Mouse (Mus musculus) layer of hippocampus, postnatal 10 days (tissue): ENCODE measurements around the gene Eci1. TPM values are rescaled to one million over a fixed set of nuclear protein-coding genes. Genes with fewer than 3 reads are reported as not detected.
"Not testable (repeated sequence)": the region's sequence is repeated elsewhere in the genome, so short reads cannot be mapped to it uniquely, and the experiment has no call there.

Experiments used
- DNase-seq, 2 experiments: peaks; one replicate each; pipeline ENCODE4 v3.0.0; 2021; ENCODE audit warnings: low spot score in 2 of 2
- long read RNA-seq: library from polyadenylated mRNA; stranded (forward); transcript quantifications from one replicate; pipeline ENCODE4 v2.0.0, GENCODE M21; 2023
- total RNA-seq, 2 experiments: library from RNA; stranded (reverse); gene quantifications; 2 replicates each; pipeline ENCODE4 v1.2.3; 2021

Gene Eci1
- total RNA-seq: 10 to 100 TPM; 19.2 to 21.1 TPM
- long read RNA-seq, transcript Eci1-205 (7 exons, 1,137 nt): major isoform, 16 of 24 reads
- long read RNA-seq, partial matches to known transcripts: 6 of 24 reads
- long read RNA-seq, other reads (novel, unspliced or antisense): 2 of 24 reads

GRCm38 (mm10) chr17:24426471-24427169, at the start of gene Eci1:
Gene Eci1 (plus strand): TSS chr17:24426641.
- DNase-seq: peak; percentile 87 to 92

GRCm38 (mm10) chr17:24378496-24378895, 47.9 kb upstream of the Eci1 start:
- no peak for DNase-seq

- DNase-seq: no peak
Measured at GRCm38 (mm10) chr17:24383789-24384188, 42.7 kb upstream of the Eci1 start.

- DNase-seq: no peak
Measured at GRCm38 (mm10) chr17:24388711-24389110, 37.7 kb upstream of the Eci1 start.

- peak; percentile 54 to 60 for DNase-seq
Measured at GRCm38 (mm10) chr17:24389865-24390264, 36.6 kb upstream of the Eci1 start.

- DNase-seq: peak in 1 of 2 experiments; percentile 33
Measured at GRCm38 (mm10) chr17:24391149-24391548, 35.3 kb upstream of the Eci1 start.

- DNase-seq: no peak
Measured at GRCm38 (mm10) chr17:24393527-24393926, 32.9 kb upstream of the Eci1 start.

- no peak for DNase-seq
Measured at GRCm38 (mm10) chr17:24394456-24394855, 32.0 kb upstream of the Eci1 start.

GRCm38 (mm10) chr17:24402371-24402770, 24.1 kb upstream of the Eci1 start:
- DNase-seq: no peak

- no peak for DNase-seq
Measured at GRCm38 (mm10) chr17:24407116-24407803, 19.2 kb upstream of the Eci1 start.

- no peak for DNase-seq
Measured at GRCm38 (mm10) chr17:24413557-24414211, 12.8 kb upstream of the Eci1 start.

- peak; percentile 91 to 92 for DNase-seq
Measured at GRCm38 (mm10) chr17:24414230-24414976, 12.0 kb upstream of the Eci1 start, which contains the start of gene Rnps1. Gene Rnps1 (plus strand): TSS chr17:24414565.

- no peak for DNase-seq
Measured at GRCm38 (mm10) chr17:24415011-24415410, 11.4 kb upstream of the Eci1 start.

GRCm38 (mm10) chr17:24416051-24416652, 10.3 kb upstream of the Eci1 start:
- DNase-seq: no peak

- DNase-seq: no peak
Measured at GRCm38 (mm10) chr17:24423114-24423513, 3.3 kb upstream of the Eci1 start.

GRCm38 (mm10) chr17:24424489-24424888, 2.0 kb upstream of the Eci1 start:
- DNase-seq: no peak

- not testable (repeated sequence) for DNase-seq
Measured at GRCm38 (mm10) chr17:24425326-24425725, 1.1 kb upstream of the Eci1 start.

GRCm38 (mm10) chr17:24425905-24426304, 536 bp upstream of the Eci1 start:
- DNase-seq: no peak

- DNase-seq: no peak
Measured at GRCm38 (mm10) chr17:24427170-24427557, 723 bp downstream of the Eci1 start.

GRCm38 (mm10) chr17:24429201-24429983, 3.0 kb downstream of the Eci1 start:
- DNase-seq: peak in 1 of 2 experiments; percentile 39
